Mouse (Mus musculus): ENCODE data around the gene Ftsj1. TPM values are rescaled to one million over a fixed set of nuclear protein-coding genes. Genes with fewer than 3 reads are reported as not detected.

Ftsj1 gene
- total RNA-seq, 2 experiments from 2014 or later: 49.2 to 86.0 TPM

Other genes with a start within 250 kb of the Ftsj1 start
- gene Glod5, start 233.9 kb downstream of the Ftsj1 start, total RNA-seq (2014; fragmentation: Nextera tagmentation): not detected in 2 replicates
- not detected in 2 replicates for gene Glod5, start 233.9 kb downstream of the Ftsj1 start, total RNA-seq (2017)
- gene Suv39h1, start 177.6 kb downstream of the Ftsj1 start, total RNA-seq (2014; fragmentation: Nextera tagmentation): 79.0 and 89.2 TPM in 2 replicates
- 68.2 and 84.3 TPM in 2 replicates for gene Suv39h1, start 177.6 kb downstream of the Ftsj1 start, total RNA-seq (2017)
- gene Was, start 161.9 kb downstream of the Ftsj1 start, total RNA-seq (2014; fragmentation: Nextera tagmentation): 39.5 and 46.0 TPM in 2 replicates
- 56.1 and 61.3 TPM in 2 replicates for gene Was, start 161.9 kb downstream of the Ftsj1 start, total RNA-seq (2017)
- gene Wdr13, start 119.5 kb downstream of the Ftsj1 start, total RNA-seq (2014; fragmentation: Nextera tagmentation): 23.0 TPM in 2 replicates
- 14.9 and 26.6 TPM in 2 replicates for gene Wdr13, start 119.5 kb downstream of the Ftsj1 start, total RNA-seq (2017)
- gene Rbm3, start 106.5 kb downstream of the Ftsj1 start, total RNA-seq (2014; fragmentation: Nextera tagmentation): 798 and 978 TPM in 2 replicates
- 1,469 and 1,492 TPM in 2 replicates for gene Rbm3, start 106.5 kb downstream of the Ftsj1 start, total RNA-seq (2017)
- 8.4 and 13.1 TPM in 2 replicates for gene Tbc1d25, start 76.2 kb downstream of the Ftsj1 start, total RNA-seq (2014; fragmentation: Nextera tagmentation)
- gene Tbc1d25, start 76.2 kb downstream of the Ftsj1 start, total RNA-seq (2017): 4.8 and 6.9 TPM in 2 replicates
- 31.3 and 44.2 TPM in 2 replicates for gene Ebp, start 58.9 kb downstream of the Ftsj1 start, total RNA-seq (2014; fragmentation: Nextera tagmentation)
- 46.6 and 58.9 TPM in 2 replicates for gene Ebp, start 58.9 kb downstream of the Ftsj1 start, total RNA-seq (2017)
- gene Porcn, start 45.9 kb downstream of the Ftsj1 start, total RNA-seq (2014; fragmentation: Nextera tagmentation): 2.3 TPM in 1 of 2 replicates, not detected in the other
- 1.5 TPM in 1 of 2 replicates, not detected in the other for gene Porcn, start 45.9 kb downstream of the Ftsj1 start, total RNA-seq (2017)
- 97.9 and 114 TPM in 2 replicates for gene Slc38a5, start 18.7 kb upstream of the Ftsj1 start, total RNA-seq (2014; fragmentation: Nextera tagmentation)
- gene Slc38a5, start 18.7 kb upstream of the Ftsj1 start, total RNA-seq (2017): 50.5 and 88.6 TPM in 2 replicates
- gene Ssxb10, start 75.0 kb upstream of the Ftsj1 start, total RNA-seq (2014; fragmentation: Nextera tagmentation): not detected in 2 replicates
- gene Ssxb10, start 75.0 kb upstream of the Ftsj1 start, total RNA-seq (2017): not detected in 2 replicates
- not detected in 2 replicates for gene Ssxb9, start 114.6 kb upstream of the Ftsj1 start, total RNA-seq (2014; fragmentation: Nextera tagmentation)
- gene Ssxb9, start 114.6 kb upstream of the Ftsj1 start, total RNA-seq (2017): not detected in 2 replicates
- gene Ssxb1, start 160.9 kb upstream of the Ftsj1 start, total RNA-seq (2014; fragmentation: Nextera tagmentation): not detected in 2 replicates
- not detected in 2 replicates for gene Ssxb1, start 160.9 kb upstream of the Ftsj1 start, total RNA-seq (2017)
- not detected in 2 replicates for gene Ssxb2, start 209.3 kb upstream of the Ftsj1 start, total RNA-seq (2014; fragmentation: Nextera tagmentation)
- gene Ssxb2, start 209.3 kb upstream of the Ftsj1 start, total RNA-seq (2017): not detected in 2 replicates